Mouse (Mus musculus): Measurements from ENCODE around the gene Cstf1. TPM values are rescaled to one million over a fixed set of nuclear protein-coding genes. Genes with fewer than 3 reads are reported as not detected.

The Cstf1 gene
- polyA plus RNA-seq, 1 experiment from 2014 or later = 45.6 TPM

DNA sequence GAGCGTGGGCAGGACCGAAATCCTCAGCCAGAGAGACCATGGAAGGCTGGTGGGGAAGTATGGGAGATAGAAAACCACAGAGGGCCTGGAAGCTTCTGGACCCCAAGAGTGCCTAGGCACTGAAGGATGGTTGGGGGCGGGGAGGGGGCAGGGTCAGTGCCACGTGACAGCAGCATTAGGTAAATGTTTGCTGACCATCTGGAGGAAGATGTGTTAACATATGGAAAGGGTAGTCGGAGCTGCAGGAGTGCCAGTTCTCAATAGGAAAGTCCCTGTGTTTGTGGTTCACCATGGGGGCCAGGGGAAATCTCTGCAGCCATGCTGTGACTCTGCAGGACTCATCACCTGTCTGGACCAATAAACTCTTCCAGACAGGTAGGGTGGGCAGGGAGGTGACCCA, 43.4 kb downstream of the Cstf1 start:
- no peak for DNase-seq (ENCODE audit: low spot score)
- 50% methylated on average over 5 of the region's 5 CpGs for WGBS

GRCm38 (mm10) chr2:172416218-172416617, 45.7 kb downstream of the Cstf1 start:
- no peaks in the 10 kb centered on the region for H3K9me3 ChIP-seq (ENCODE audit: control insufficient read depth, low read length)
- H3K4me2 ChIP-seq (ENCODE audit: low read length) = no peak overlapping the region
- no peak overlapping the region for H3K9ac ChIP-seq (ENCODE audit: low read length)
- DNase-seq (ENCODE audit: low spot score) (no peak), ATAC-seq (replicated peaks; ENCODE audit: low FRiP score, low TSS enrichment, low read depth) (no peak)
- WGBS = 53% methylated on average over 12 of the region's 12 CpGs
- H3K27me3 ChIP-seq (replicated peaks; ENCODE audit: control insufficient read depth, insufficient read depth, low read length) = no peaks in the 10 kb centered on the region
- no peaks in the 10 kb centered on the region for H3K36me3 ChIP-seq (ENCODE audit: control insufficient read depth, insufficient read depth, low read length)
- no peak overlapping the region for H3K4me3 ChIP-seq (ENCODE audit: low read depth, low read length)
- no peak overlapping the region for H3K27ac ChIP-seq (ENCODE audit: low read depth)
- H3K4me1 ChIP-seq (replicated peaks; ENCODE audit: control insufficient read depth, insufficient read depth, low read length) = 0 out of 2 replicates have a peak, but pooled peaks cover 7% of the 10 kb centered on the region

More for the DNA sequence above, 43.4 kb downstream of the Cstf1 start:
- H3K27me3 ChIP-seq (replicated peaks; ENCODE audit: control insufficient read depth, insufficient read depth, low read length) = no peaks in the 10 kb centered on the region
- no peak overlapping the region for H3K4me3 ChIP-seq (ENCODE audit: low read depth, low read length)
- no peak for ATAC-seq (replicated peaks; ENCODE audit: low FRiP score, low TSS enrichment, low read depth)
- H3K4me2 ChIP-seq (ENCODE audit: low read length) = no peak overlapping the region
- no peaks in the 10 kb centered on the region for H3K9me3 ChIP-seq (ENCODE audit: control insufficient read depth, low read length)
- 0 out of 2 replicates have a peak, but pooled peaks cover 7% of the 10 kb centered on the region for H3K4me1 ChIP-seq (replicated peaks; ENCODE audit: control insufficient read depth, insufficient read depth, low read length)
- H3K27ac ChIP-seq (ENCODE audit: low read depth) = no peak overlapping the region
- no peaks in the 10 kb centered on the region for H3K36me3 ChIP-seq (ENCODE audit: control insufficient read depth, insufficient read depth, low read length)
- H3K9ac ChIP-seq (ENCODE audit: low read length) = no peak overlapping the region

GRCm38 (mm10) chr2:172416876-172417275, 46.4 kb downstream of the Cstf1 start:
- Histone ChIP-seq H3K4me3 (ENCODE audit: low read depth, low read length) (no peak overlapping the region), H3K36me3 (ENCODE audit: control insufficient read depth, insufficient read depth, low read length) (no peaks in the 10 kb centered on the region), H3K9ac (ENCODE audit: low read length) (no peak overlapping the region), H3K27me3 (replicated peaks; ENCODE audit: control insufficient read depth, insufficient read depth, low read length) (no peaks in the 10 kb centered on the region), H3K4me1 (replicated peaks; ENCODE audit: control insufficient read depth, insufficient read depth, low read length) (0 out of 2 replicates have a peak, but pooled peaks cover 7% of the 10 kb centered on the region), H3K9me3 (ENCODE audit: control insufficient read depth, low read length) (no peaks in the 10 kb centered on the region), H3K4me2 (ENCODE audit: low read length) (no peak overlapping the region), H3K27ac (ENCODE audit: low read depth) (no peak overlapping the region)
- ATAC-seq (replicated peaks; ENCODE audit: low FRiP score, low TSS enrichment, low read depth) = no peak
- 90% methylated on average over 5 of the region's 5 CpGs for WGBS
- DNase-seq (ENCODE audit: low spot score) = no peak

- Histone ChIP-seq H3K36me3 (ENCODE audit: control insufficient read depth, insufficient read depth, low read length) (no peaks in the 10 kb centered on the region), H3K4me2 (ENCODE audit: low read length) (no peak overlapping the region), H3K27ac (ENCODE audit: low read depth) (no peak overlapping the region), H3K4me1 (replicated peaks; ENCODE audit: control insufficient read depth, insufficient read depth, low read length) (0 out of 2 replicates have a peak, but pooled peaks cover 3% of the 10 kb centered on the region), H3K9me3 (ENCODE audit: control insufficient read depth, low read length) (no peaks in the 10 kb centered on the region), H3K9ac (ENCODE audit: low read length) (no peak overlapping the region), H3K27me3 (replicated peaks; ENCODE audit: control insufficient read depth, insufficient read depth, low read length) (no peaks in the 10 kb centered on the region), H3K4me3 (ENCODE audit: low read depth, low read length) (no peak overlapping the region)
- ATAC-seq (replicated peaks; ENCODE audit: low FRiP score, low TSS enrichment, low read depth) = no peak
- WGBS = 86% methylated on average over 5 of the region's 5 CpGs
- DNase-seq (ENCODE audit: low spot score) = no peak
Observed at GRCm38 (mm10) chr2:172418208-172418607, 47.7 kb downstream of the Cstf1 start.

GRCm38 (mm10) chr2:172430609-172431008, 60.1 kb downstream of the Cstf1 start:
- Histone ChIP-seq H3K9ac (ENCODE audit: low read length) (no peak overlapping the region), H3K9me3 (ENCODE audit: control insufficient read depth, low read length) (no peaks in the 10 kb centered on the region), H3K36me3 (ENCODE audit: control insufficient read depth, insufficient read depth, low read length) (no peaks in the 10 kb centered on the region), H3K27me3 (replicated peaks; ENCODE audit: control insufficient read depth, insufficient read depth, low read length) (no peaks in the 10 kb centered on the region), H3K4me3 (ENCODE audit: low read depth, low read length) (no peak overlapping the region), H3K4me1 (replicated peaks; ENCODE audit: control insufficient read depth, insufficient read depth, low read length) (no peaks in the 10 kb centered on the region), H3K27ac (ENCODE audit: low read depth) (no peak overlapping the region), H3K4me2 (ENCODE audit: low read length) (no peak overlapping the region)
- no peak for DNase-seq (ENCODE audit: low spot score)
- no peak for ATAC-seq (replicated peaks; ENCODE audit: low FRiP score, low TSS enrichment, low read depth)
- 56% methylated on average over 1 of the region's 1 CpGs for WGBS

Other genes with a start within 250 kb of the Cstf1 start
- gene Mc3r, start 122.2 kb upstream of the Cstf1 start, polyA plus RNA-seq (2014; fragmentation: Nextera tagmentation; extraction: Ambion mirVana) = not detected in 2 replicates
- gene Fam210b, start 25.1 kb upstream of the Cstf1 start, polyA plus RNA-seq (2014; fragmentation: Nextera tagmentation; extraction: Ambion mirVana) = 9.1 and 9.5 TPM in 2 replicates
- gene Aurka, start 146 bp upstream of the Cstf1 start, polyA plus RNA-seq (2014; fragmentation: Nextera tagmentation; extraction: Ambion mirVana) = 121 and 127 TPM in 2 replicates
- gene Cass4, start 23.1 kb downstream of the Cstf1 start, polyA plus RNA-seq (2014; fragmentation: Nextera tagmentation; extraction: Ambion mirVana) = 0.20 and 0.45 TPM in 2 replicates
- 75.2 and 75.3 TPM in 2 replicates for gene Rtf2, start 69.9 kb downstream of the Cstf1 start, polyA plus RNA-seq (2014; fragmentation: Nextera tagmentation; extraction: Ambion mirVana)
- gene Gcnt7, start 87.9 kb downstream of the Cstf1 start, polyA plus RNA-seq (2014; fragmentation: Nextera tagmentation; extraction: Ambion mirVana) = 0.77 and 1.1 TPM in 2 replicates
- 0.27 TPM in 1 of 2 replicates, not detected in the other for gene Fam209, start 101.8 kb downstream of the Cstf1 start, polyA plus RNA-seq (2014; fragmentation: Nextera tagmentation; extraction: Ambion mirVana)
- 0.09 and 0.35 TPM in 2 replicates for gene Tfap2c, start 178.9 kb downstream of the Cstf1 start, polyA plus RNA-seq (2014; fragmentation: Nextera tagmentation; extraction: Ambion mirVana)